Mouse (Mus musculus) cerebellum, postnatal 25 days (tissue): ENCODE measurements around the gene 1600012H06Rik.
"Not testable (repeated sequence)": the region's sequence is repeated elsewhere in the genome, so short reads cannot be mapped to it uniquely, and the experiment has no call there.

Experiments used
- DNase-seq, 2 experiments: peaks; one replicate each; pipeline ENCODE4 v3.0.0; 2021; ENCODE audit warnings: mixed read lengths in 2 of 2

Gene 1600012H06Rik

GRCm38 (mm10) chr17:14943009-14943728 is at the start of gene 1600012H06Rik, which contains the start of gene Wdr27:
Gene 1600012H06Rik (plus strand): TSS chr17:14943184.
Gene Wdr27 (minus strand): TSS chr17:14943158.
- DNase-seq: peak; percentile 98 to 99

- DNase-seq: not testable (repeated sequence)
Measured at GRCm38 (mm10) chr17:14895058-14895457, 47.9 kb upstream of the 1600012H06Rik start.

- no peak for DNase-seq
Measured at GRCm38 (mm10) chr17:14898972-14899371, 44.0 kb upstream of the 1600012H06Rik start.

- no peak for DNase-seq
Measured at GRCm38 (mm10) chr17:14903212-14903611, 39.8 kb upstream of the 1600012H06Rik start.

GRCm38 (mm10) chr17:14904206-14904605 is 38.8 kb upstream of the 1600012H06Rik start:
- DNase-seq: no peak

GRCm38 (mm10) chr17:14904637-14905265 is 38.2 kb upstream of the 1600012H06Rik start:
- peak; percentile 63 to 78 for DNase-seq

- no peak for DNase-seq
Measured at GRCm38 (mm10) chr17:14906611-14907010, 36.4 kb upstream of the 1600012H06Rik start.

- DNase-seq: no peak
Measured at GRCm38 (mm10) chr17:14907136-14907535, 35.8 kb upstream of the 1600012H06Rik start.

GRCm38 (mm10) chr17:14909331-14909730 is 33.7 kb upstream of the 1600012H06Rik start:
- DNase-seq: no peak

- DNase-seq: no peak
Measured at GRCm38 (mm10) chr17:14910771-14911170, 32.2 kb upstream of the 1600012H06Rik start.

- no peak for DNase-seq
Measured at GRCm38 (mm10) chr17:14912420-14912819, 30.6 kb upstream of the 1600012H06Rik start.

GRCm38 (mm10) chr17:14912981-14913380 is 30.0 kb upstream of the 1600012H06Rik start:
- DNase-seq: no peak

GRCm38 (mm10) chr17:14914401-14914800 is 28.6 kb upstream of the 1600012H06Rik start:
- no peak for DNase-seq

- DNase-seq: no peak
Measured at GRCm38 (mm10) chr17:14917866-14918265, 25.1 kb upstream of the 1600012H06Rik start.

- no peak for DNase-seq
Measured at GRCm38 (mm10) chr17:14921582-14921981, 21.4 kb upstream of the 1600012H06Rik start.

- DNase-seq: no peak
Measured at GRCm38 (mm10) chr17:14927644-14928218, 15.3 kb upstream of the 1600012H06Rik start.

- no peak for DNase-seq
Measured at GRCm38 (mm10) chr17:14928631-14929030, 14.4 kb upstream of the 1600012H06Rik start.

GRCm38 (mm10) chr17:14930697-14931096 is 12.3 kb upstream of the 1600012H06Rik start:
- no peak for DNase-seq

- no peak for DNase-seq
Measured at GRCm38 (mm10) chr17:14931469-14931868, 11.5 kb upstream of the 1600012H06Rik start.

GRCm38 (mm10) chr17:14935280-14935679 is 7.7 kb upstream of the 1600012H06Rik start:
- not testable (repeated sequence) for DNase-seq

GRCm38 (mm10) chr17:14935841-14936605 is 7.0 kb upstream of the 1600012H06Rik start:
- DNase-seq: no peak

GRCm38 (mm10) chr17:14942181-14942580 is 803 bp upstream of the 1600012H06Rik start:
- DNase-seq: peak; percentile 4 to 7

GRCm38 (mm10) chr17:14943729-14944059 is 710 bp downstream of the 1600012H06Rik start:
- no peak for DNase-seq
